Mouse (Mus musculus): Measurements from ENCODE around the gene Ntmt1. TPM values are rescaled to one million over a fixed set of nuclear protein-coding genes. Genes with fewer than 3 reads are reported as not detected.

Ntmt1 gene
- total RNA-seq, 2 experiments from 2014 or later, result 35.0 to 37.2 TPM

- DNase-seq (ENCODE audit: low spot score in 2 of 2), result no peak
- intact Hi-C loops (cut with DNase I), result no loop called here
Observed at GRCm38 (mm10) chr2:30810573-30810972, 2.9 kb downstream of the Ntmt1 start.

- no peak for DNase-seq (ENCODE audit: low spot score in 2 of 2)
- intact Hi-C loops (cut with DNase I), result no loop called here
Observed at GRCm38 (mm10) chr2:30816383-30816782, 8.8 kb downstream of the Ntmt1 start.

GRCm38 (mm10) chr2:30819873-30820272, 12.2 kb downstream of the Ntmt1 start:
- no peak for DNase-seq (ENCODE audit: low spot score in 2 of 2)
- intact Hi-C loops (cut with DNase I), result no loop called here

GRCm38 (mm10) chr2:30821073-30821472, 13.4 kb downstream of the Ntmt1 start:
- intact Hi-C loops (cut with DNase I), result no loop called here
- no peak for DNase-seq (ENCODE audit: low spot score in 2 of 2)

- no peak for DNase-seq (ENCODE audit: low spot score in 2 of 2)
- intact Hi-C loops (cut with DNase I), result no loop called here
Observed at GRCm38 (mm10) chr2:30822460-30822859, 14.8 kb downstream of the Ntmt1 start.

- DNase-seq (ENCODE audit: low spot score in 2 of 2), result no peak
- intact Hi-C loops (cut with DNase I), result no loop called here
Observed at GRCm38 (mm10) chr2:30823385-30824153, 15.9 kb downstream of the Ntmt1 start.

- peak; percentile 49 to 66 for DNase-seq (ENCODE audit: low spot score in 2 of 2)
- intact Hi-C loops (cut with DNase I), result loop anchor here (5.0 kb wide), 1 partner anchor 100 kb away; the partner anchor contains the start of gene Ptges
Observed at GRCm38 (mm10) chr2:30826825-30827748, 19.5 kb downstream of the Ntmt1 start.

- intact Hi-C loops (cut with DNase I), result loop anchor here (5.0 kb wide), 1 partner anchor 99 kb away; the partner anchor contains the start of gene Ptges
- DNase-seq (ENCODE audit: low spot score in 2 of 2), result peak; percentile 94 to 96
Observed at GRCm38 (mm10) chr2:30827749-30828475, 20.3 kb downstream of the Ntmt1 start.

- no peak for DNase-seq (ENCODE audit: low spot score in 2 of 2)
- intact Hi-C loops (cut with DNase I), result loop anchor here (5.0 kb wide), 1 partner anchor 98 kb away; the partner anchor contains the start of gene Ptges
Observed at GRCm38 (mm10) chr2:30829315-30829714, 21.7 kb downstream of the Ntmt1 start.

- DNase-seq (ENCODE audit: low spot score in 2 of 2), result no peak
- intact Hi-C loops (cut with DNase I), result no loop called here
Observed at GRCm38 (mm10) chr2:30830283-30830795, 22.7 kb downstream of the Ntmt1 start, which contains the start of gene Asb6. TSS of gene Asb6 (minus strand) at chr2:30830333.

- DNase-seq (ENCODE audit: low spot score in 2 of 2), result no peak
- intact Hi-C loops (cut with DNase I), result no loop called here
Observed at GRCm38 (mm10) chr2:30833644-30834043, 26.0 kb downstream of the Ntmt1 start.

GRCm38 (mm10) chr2:30834373-30835022, 26.9 kb downstream of the Ntmt1 start, which contains the start of gene Prrx2:
TSS of gene Prrx2 (plus strand) at chr2:30834972.
- DNase-seq (ENCODE audit: low spot score in 2 of 2), result no peak
- intact Hi-C loops (cut with DNase I), result no loop called here

- peak in 1 of 2 experiments; percentile 47 for DNase-seq (ENCODE audit: low spot score in 2 of 2)
- intact Hi-C loops (cut with DNase I), result no loop called here
Observed at GRCm38 (mm10) chr2:30836238-30836990, 28.8 kb downstream of the Ntmt1 start.

- no peak for DNase-seq (ENCODE audit: low spot score in 2 of 2)
- intact Hi-C loops (cut with DNase I), result no loop called here
Observed at GRCm38 (mm10) chr2:30842615-30843014, 35.0 kb downstream of the Ntmt1 start.

GRCm38 (mm10) chr2:30845152-30846070, 37.8 kb downstream of the Ntmt1 start:
- intact Hi-C loops (cut with DNase I), result no loop called here
- DNase-seq (ENCODE audit: low spot score in 2 of 2), result no peak

- intact Hi-C loops (cut with DNase I), result no loop called here
- DNase-seq (ENCODE audit: low spot score in 2 of 2), result no peak
Observed at GRCm38 (mm10) chr2:30846236-30846635, 38.6 kb downstream of the Ntmt1 start.

- intact Hi-C loops (cut with DNase I), result no loop called here
- no peak for DNase-seq (ENCODE audit: low spot score in 2 of 2)
Observed at GRCm38 (mm10) chr2:30846723-30847122, 39.1 kb downstream of the Ntmt1 start.

Measured in left cerebral cortex, postnatal 25 days (tissue).